Mouse (Mus musculus): ENCODE data around the gene Clec4a2.
"Not testable (repeated sequence)": the region's sequence is repeated elsewhere in the genome, so short reads cannot be mapped to it uniquely, and the experiment has no call there.

Clec4a2 gene

DNA sequence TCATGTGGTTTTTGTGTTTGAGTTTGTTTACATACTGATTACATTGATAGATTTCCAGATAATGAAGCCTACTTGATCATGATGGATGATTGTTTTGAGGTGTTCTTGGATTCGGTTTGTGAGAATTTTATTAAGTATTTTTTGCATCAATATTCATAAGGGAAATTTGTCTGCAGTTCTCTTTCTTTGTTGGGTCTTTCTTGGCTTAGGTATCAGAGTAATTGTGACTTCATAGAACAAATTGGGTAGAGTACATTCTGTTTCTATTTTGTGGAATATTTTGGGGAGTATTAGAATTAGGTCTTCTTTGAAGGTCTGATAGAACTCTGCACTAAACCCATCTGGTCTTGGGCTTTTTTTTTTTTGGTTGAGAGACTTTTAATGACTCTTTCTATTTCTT lies at the start of gene Clec4a2:
TSS of gene Clec4a2 (plus strand) at position 301 of the 400 bp plus-strand sequence.
- DNase-seq (ENCODE audit: low spot score): not testable (repeated sequence)

DNA sequence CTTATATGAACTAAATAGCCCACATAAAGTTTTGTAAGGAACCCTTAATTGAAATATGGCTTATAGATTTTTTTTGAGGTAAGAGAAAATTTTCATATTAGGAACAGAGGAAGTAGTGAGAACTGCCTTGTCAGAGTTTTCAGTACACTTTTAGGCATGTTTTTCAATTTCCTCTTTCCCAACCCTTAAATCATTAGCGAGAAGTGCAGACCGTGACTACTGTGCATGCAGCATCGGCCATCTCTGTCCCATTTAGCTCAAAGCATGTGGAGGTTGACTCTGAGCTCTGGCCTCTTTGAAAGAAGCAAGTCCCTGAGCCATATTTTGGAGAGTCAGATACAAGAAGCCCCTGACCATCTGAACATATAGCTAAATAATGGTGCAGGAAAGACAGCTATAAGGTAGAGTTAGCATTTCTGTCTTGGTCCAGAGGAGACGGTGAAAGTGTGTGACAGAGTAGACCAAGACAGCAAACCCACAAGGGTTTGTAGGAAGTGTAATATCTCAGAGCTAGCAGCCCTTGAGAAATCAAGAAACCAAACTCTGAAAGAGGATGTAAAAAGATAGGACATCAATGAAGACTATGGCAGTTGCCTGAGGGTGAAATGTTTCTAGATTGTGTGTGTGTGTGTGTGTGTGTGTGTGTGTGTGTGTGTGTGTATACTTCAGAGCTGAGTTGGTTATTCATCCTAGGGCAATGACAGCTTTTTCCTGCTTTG lies 10.9 kb upstream of the Clec4a2 start:
- no peak for DNase-seq (ENCODE audit: low spot score)

DNA sequence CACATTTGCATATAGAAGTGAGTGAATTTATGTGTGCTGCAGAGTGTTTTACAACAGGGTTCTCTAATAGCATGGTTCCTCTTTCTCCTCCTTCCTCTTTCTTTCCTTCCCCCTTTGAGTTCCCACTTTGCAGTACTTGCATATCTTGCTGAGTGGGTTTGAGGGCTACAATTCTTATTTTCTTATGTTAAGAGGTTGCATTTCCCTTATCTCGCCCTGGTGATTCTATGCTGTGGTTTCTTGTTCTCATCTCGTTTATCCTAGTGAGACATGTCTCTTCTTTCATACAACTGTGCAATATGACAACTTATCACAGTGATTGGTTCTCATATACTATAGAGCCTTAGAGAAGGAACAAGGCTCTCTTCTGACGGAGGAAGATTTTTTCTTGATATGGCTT lies 17.0 kb downstream of the Clec4a2 start:
- DNase-seq (ENCODE audit: low spot score): peak; percentile 14

DNA sequence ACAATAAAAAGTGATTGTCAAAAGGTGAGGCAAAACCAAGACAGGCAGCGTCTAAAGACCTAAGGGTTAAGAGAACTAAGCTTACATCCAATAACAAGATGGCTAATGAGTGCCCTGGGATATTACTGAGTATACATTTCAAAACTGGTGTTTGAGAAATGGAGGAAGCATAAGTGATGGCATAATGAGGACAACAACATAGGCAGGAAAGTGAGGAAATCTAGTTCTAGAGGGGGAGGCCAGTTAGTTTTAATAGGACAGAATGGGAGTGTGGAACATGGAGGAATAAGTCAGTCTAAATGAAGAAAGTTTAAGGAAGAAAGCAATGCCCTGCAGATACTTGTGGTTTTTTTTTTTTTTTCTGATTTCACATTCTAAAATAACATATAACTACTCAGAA lies 20.9 kb downstream of the Clec4a2 start:
- DNase-seq (ENCODE audit: low spot score): no peak

DNA sequence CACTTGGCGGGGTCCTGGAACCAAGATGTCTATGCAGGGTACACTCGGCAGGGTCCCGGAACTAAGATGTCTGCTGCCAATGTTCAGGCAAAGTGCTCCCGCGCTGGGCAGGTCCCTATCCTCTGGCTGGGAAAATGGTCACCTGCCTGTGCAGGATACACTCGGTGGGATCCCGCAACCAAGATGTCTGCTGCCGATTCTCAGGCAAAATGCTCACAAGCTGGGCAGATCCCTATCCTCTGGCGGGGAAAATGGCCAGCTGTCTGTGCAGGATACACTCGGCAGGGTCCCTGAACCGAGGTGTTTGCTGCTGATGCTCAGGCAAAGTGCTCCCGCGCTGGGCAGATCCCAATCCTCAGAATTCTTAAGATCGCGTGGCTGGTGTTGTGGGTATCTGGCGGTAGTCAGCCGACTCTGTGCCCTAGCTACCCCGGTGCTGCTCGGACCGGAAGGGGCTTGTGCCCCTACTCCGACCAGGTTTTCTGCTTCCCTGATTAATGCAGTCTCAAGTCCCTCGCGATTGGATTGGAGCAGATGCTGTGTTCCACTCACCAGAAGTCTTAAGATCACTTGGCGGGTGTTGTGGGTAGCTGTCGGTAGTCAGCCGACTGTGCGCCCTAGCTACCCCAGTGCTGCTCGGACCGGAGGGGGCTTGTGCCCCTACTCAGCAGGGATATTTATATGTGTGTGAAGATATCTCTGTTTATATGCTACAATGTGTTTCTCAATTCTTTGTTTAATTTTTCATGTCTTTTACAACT lies 31.7 kb downstream of the Clec4a2 start:
- DNase-seq (ENCODE audit: low spot score): not testable (repeated sequence)

DNA sequence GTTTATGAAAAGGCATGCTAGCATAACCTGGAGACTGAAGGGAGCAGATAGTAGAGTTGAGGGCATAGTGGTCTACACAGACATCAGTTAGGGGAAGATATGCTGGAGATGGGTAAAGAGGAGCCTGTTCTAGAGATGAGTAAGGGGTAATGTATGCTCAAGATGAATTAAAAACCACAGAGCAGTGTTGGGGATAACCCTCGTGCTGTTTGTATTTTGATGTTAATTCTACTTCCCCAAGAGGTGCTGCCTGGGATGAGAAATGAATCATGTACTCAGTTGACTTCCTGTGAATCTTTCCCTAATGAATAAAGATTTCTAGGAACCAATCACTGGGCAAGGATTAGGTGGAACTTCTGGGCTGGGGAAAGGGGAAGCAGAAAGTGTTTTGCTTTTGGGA lies 63.9 kb downstream of the Clec4a2 start:
- DNase-seq (ENCODE audit: low spot score): peak; percentile 5

DNA sequence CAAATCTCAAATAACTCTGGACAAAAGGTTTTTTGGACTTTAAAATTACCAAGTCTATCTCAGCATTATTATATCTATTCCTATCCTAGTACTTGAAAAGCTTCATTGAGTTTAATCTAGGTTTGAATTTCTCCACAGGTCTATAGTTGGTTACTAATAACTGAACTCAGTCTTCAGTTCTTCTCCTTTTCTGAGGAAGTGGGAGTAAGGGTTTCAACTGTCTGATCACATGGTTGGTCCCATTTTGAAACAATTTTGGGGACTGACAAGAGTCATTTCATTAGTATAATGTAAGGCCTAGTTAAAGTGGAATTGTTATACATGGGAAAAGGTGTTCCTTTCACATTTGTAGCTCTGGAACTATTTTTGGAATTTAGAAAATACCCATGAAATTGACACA lies 64.8 kb downstream of the Clec4a2 start:
- DNase-seq (ENCODE audit: low spot score): peak; percentile 13

DNA sequence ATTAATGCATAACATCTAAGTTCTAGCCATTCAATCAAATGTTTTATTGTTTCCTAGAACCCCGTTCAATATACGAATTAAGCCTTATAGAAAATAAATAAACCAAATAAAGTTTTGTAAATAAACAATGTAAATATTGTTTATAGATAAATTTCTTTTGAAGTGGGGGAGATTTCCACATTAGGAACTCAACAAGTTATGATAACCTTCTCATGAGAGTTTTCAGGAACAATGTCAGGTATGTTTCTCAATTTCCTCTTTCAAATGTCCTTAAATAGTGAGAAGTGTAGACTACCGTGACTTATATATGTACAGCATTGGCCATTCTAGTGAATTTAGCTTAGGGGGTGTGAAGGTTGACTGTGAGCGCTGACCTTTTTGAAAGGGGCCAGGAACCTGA lies 66.4 kb downstream of the Clec4a2 start, which contains the start of gene Clec4b2:
TSS of gene Clec4b2 (plus strand) at position 301 of the 400 bp plus-strand sequence.
- no peak for DNase-seq (ENCODE audit: low spot score)

DNA sequence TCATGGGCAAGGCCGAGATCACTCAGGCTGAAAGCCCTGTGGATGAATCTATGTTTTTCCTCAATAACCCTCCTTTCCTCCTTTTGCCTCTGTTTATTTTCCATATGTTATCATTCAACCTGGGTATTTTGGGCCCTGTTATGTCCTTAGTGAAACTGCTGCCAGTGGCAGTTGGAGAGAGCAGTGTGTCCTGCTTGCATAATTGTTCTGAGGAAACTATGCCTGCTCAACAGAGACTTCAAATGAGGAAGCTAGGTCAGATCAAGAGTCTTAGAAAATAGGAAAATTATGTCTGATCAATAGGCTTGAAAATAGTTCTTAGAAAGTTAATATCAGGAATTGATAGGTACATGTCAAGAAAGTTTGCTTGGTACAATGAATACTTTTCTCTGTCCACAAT lies 69.3 kb downstream of the Clec4a2 start:
- DNase-seq (ENCODE audit: low spot score): peak; percentile 7

DNA sequence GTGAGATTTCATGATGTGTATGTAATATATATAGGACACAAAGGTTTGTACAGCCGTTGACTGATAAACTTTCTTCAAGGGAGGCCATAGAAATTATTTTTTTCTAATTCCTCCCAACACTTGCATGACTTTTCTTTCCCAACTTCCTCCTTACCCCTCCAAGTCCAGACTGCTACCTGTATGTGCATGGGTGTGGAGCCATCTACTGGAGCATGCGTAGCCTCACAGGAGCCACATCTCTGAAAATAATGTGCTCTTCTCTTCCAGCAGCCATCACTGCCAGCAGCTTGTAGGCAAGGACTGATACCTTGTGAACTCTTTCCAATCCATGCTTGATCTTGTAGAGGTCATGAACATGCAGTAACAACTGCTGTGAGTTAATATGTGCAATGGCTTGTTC lies 78.6 kb downstream of the Clec4a2 start:
- DNase-seq (ENCODE audit: low spot score): peak; percentile 27
